Mouse (Mus musculus): Measurements from ENCODE around the gene Hist2h2ac.

- TF ChIP-seq CTCF (IDR thresholded peaks at IDR 0.05; ENCODE audit: control insufficient read depth, insufficient read depth, insufficient replicate concordance, low read depth, low read length) (no peak), POLR2A (IDR thresholded peaks at IDR 0.05; ENCODE audit: control insufficient read depth, low read depth, low read length) (no peak)
These were observed 45.4 kb downstream of the Hist2h2ac start for GRCm38 (mm10) chr3:96175251-96175650.
